Mouse (Mus musculus) embryonic fibroblast, embryonic 13.5 days (primary cell): ENCODE data around the gene Rab26.

Experiments used
- CTCF ChIP-seq: IDR thresholded peaks from 2 replicates; pipeline ENCODE4 v1.5.1; 2011; ENCODE audit warnings: mild to moderate bottlenecking, control low read depth, low read length, moderate library complexity, borderline replicate concordance; ENCODE audit not compliant: insufficient read depth
- POLR2A ChIP-seq: IDR thresholded peaks from 2 replicates; pipeline ENCODE4 v1.6.1; 2011; ENCODE audit warnings: low read depth, mild to moderate bottlenecking, control low read depth, low read length, moderate library complexity

DNA sequence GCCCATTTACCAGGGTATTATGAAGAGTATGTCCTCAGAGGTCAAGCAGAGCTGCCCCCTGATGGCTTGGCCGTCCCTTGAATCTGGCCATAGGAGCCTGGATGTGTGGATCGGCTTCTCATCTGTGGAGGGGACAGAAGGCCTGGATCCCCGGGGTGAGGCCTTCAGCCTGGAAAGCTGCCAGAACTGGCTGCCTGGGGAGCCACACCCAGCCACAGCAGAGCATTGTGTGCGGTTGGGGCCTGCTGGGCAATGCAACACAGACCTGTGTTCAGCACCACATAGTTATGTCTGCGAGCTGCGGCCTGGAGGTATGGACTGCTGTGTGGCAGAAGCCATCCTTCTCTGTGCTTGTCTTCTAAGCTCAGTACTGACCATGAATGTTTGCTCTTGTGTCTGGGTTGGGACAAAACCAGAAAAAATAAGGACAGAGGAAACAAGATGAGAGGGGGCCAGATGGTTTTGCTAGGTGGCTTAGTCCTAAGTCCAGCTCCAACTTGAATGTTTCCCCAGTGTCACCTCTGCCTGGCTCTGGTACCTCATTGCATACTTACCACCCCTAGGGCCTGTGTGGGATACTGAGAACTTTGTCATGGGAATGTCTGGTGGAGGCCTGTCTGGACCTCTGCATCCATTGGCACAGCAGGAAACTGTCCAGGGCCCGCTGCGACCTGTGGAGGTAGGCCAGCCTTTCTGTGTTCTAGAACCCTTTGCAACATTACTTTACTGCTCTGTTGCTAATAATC, 33.2 kb upstream of the Rab26 start:
- TF ChIP-seq POLR2A (no peak), CTCF (no peak)
